Mouse (Mus musculus) hindbrain, embryonic 13.5 days (tissue): ENCODE results near the gene Zdhhc20. TPM values are rescaled to one million over a fixed set of nuclear protein-coding genes. Genes with fewer than 3 reads are reported as not detected.

Source experiments
- ATAC-seq: fragments of 200-750 bp; cut with Nextera tagmentation; 2 replicates; pipeline ENCODE4 v1.8.0; 2017; ENCODE audit warnings: moderate TSS enrichment; ENCODE audit not compliant: low FRiP score
- H3K27ac ChIP-seq: fragments of 300-500 bp; sonication (generic); 2 replicates; pipeline ENCODE4 v1.5.1; 2015; ENCODE audit warnings: inconsistent platforms, mild to moderate bottlenecking, moderate library complexity
- H3K27me3 ChIP-seq: fragments of 300-500 bp; sonication (generic); 2 replicates; pipeline ENCODE4 v1.6.1; 2015; ENCODE audit warnings: mild to moderate bottlenecking, inconsistent platforms
- H3K36me3 ChIP-seq: fragments of 300-500 bp; sonication (generic); 2 replicates; pipeline ENCODE4 v1.6.1; 2015; ENCODE audit warnings: mild to moderate bottlenecking, inconsistent platforms
- H3K4me1 ChIP-seq: fragments of 300-500 bp; sonication (generic); replicated peaks from 2 replicates; pipeline ENCODE4 v1.6.1; 2015; ENCODE audit warnings: inconsistent platforms
- H3K4me2 ChIP-seq: fragments of 300-500 bp; sonication (generic); 2 replicates; pipeline ENCODE4 v1.6.1; 2015; ENCODE audit warnings: inconsistent platforms, mild to moderate bottlenecking, moderate library complexity
- H3K4me3 ChIP-seq: fragments of 300-500 bp; sonication (generic); 2 replicates; pipeline ENCODE4 v1.5.1; 2015; ENCODE audit warnings: mild to moderate bottlenecking, inconsistent platforms
- H3K9ac ChIP-seq: fragments of 300-500 bp; sonication (generic); 2 replicates; pipeline ENCODE4 v1.6.1; 2015; ENCODE audit warnings: mild to moderate bottlenecking, inconsistent platforms
- H3K9me3 ChIP-seq: fragments of 300-500 bp; sonication (generic); 2 replicates; pipeline ENCODE4 v1.6.1; 2016; ENCODE audit warnings: inconsistent platforms
- WGBS: fragments of 180-500 bp; shearing (Covaris S2); methylation state at CpG from one replicate; pipeline ENCODE4 v1.1.7; 2015; 5-methylcytosine and 5-hydroxymethylcytosine counted together
- microRNA-seq: library from miRNA; unstranded; fragments of <30 nt; microRNA quantifications from one replicate; pipeline ENCODE4, GENCODE M21; 2016
- polyA plus RNA-seq: library from polyadenylated mRNA; unstranded; fragments of >200 nt; fragmentation: Nextera tagmentation; extraction: Ambion mirVana; gene quantifications from 2 replicates; pipeline ENCODE4 v1.2.1, GENCODE M21; 2015

Zdhhc20 gene
- polyA plus RNA-seq, 1 experiment from 2014 or later: 46.6 TPM

- Histone ChIP-seq H3K4me1 (peaks cover 25% of the 10 kb centered on the region), H3K9me3 (no peaks in the 10 kb centered on the region), H3K9ac (peak within 1 kb of the TSS; percentile 91), H3K27me3 (0 out of 2 replicates have a peak, but pooled peaks cover 5% of the 10 kb centered on the region), H3K36me3 (peaks cover 16% of the 10 kb centered on the region), H3K4me2 (peak within 1 kb of the TSS; percentile 83), H3K27ac (peak within 1 kb of the TSS; percentile 87), H3K4me3 (peak within 1 kb of the TSS; percentile 72)
- ATAC-seq: peak; percentile 97
- WGBS: under 1% methylated on average over 95 of the region's 99 CpGs
Measured at GRCm38 (mm10) chr14:57797991-57798931, 91.8 kb downstream of the Zdhhc20 start, which contains the start of gene Sap18. Gene Sap18, plus strand, starts transcription at chr14:57798180.

- peak; percentile 76 for ATAC-seq
- WGBS: 15% methylated on average over 7 of the region's 7 CpGs
Measured at GRCm38 (mm10) chr14:57797551-57797950, 92.5 kb downstream of the Zdhhc20 start.

DNA sequence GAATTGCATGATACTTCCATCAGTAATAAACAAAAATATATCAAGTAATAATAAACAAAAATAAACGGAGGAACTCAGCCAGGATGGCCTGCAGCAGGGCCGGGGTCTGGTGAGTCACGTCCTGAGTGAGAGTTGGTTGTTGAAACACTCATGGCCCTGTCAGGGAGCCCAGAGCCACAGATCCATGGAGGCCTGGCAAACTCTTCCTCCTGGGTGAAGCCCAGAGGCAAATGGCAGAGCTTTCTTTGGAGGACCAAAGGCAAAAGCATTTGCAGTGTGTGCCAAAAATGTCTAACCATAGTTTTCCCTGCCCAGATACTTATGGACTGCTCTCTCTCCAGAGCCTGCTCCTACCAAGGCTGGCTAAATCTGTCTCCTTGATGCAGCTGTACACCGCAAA lies 98.9 kb downstream of the Zdhhc20 start:
- no peaks in the 10 kb centered on the region for H3K4me1 ChIP-seq
- no peak for ATAC-seq
- no peaks in the 10 kb centered on the region for H3K9me3 ChIP-seq
- H3K27me3 ChIP-seq: no peaks in the 10 kb centered on the region
- no peak overlapping the region for H3K9ac ChIP-seq
- H3K27ac ChIP-seq: no peak overlapping the region
- no peaks in the 10 kb centered on the region for H3K36me3 ChIP-seq
- H3K4me3 ChIP-seq: no peak overlapping the region
- 87% methylated on average over 4 of the region's 4 CpGs for WGBS
- H3K4me2 ChIP-seq: no peak overlapping the region

More at GRCm38 (mm10) chr14:57797551-57797950, 92.5 kb downstream of the Zdhhc20 start:
- peaks cover 25% of the 10 kb centered on the region for H3K4me1 ChIP-seq
- H3K27me3 ChIP-seq: 0 out of 2 replicates have a peak, but pooled peaks cover 5% of the 10 kb centered on the region
- peak overlapping the region; percentile 72 for H3K4me3 ChIP-seq
- peaks cover 9% of the 10 kb centered on the region for H3K36me3 ChIP-seq
- H3K27ac ChIP-seq: peak overlapping the region; percentile 80
- H3K9ac ChIP-seq: peak overlapping the region; percentile 68
- H3K9me3 ChIP-seq: no peaks in the 10 kb centered on the region
- H3K4me2 ChIP-seq: peak overlapping the region; percentile 62

DNA sequence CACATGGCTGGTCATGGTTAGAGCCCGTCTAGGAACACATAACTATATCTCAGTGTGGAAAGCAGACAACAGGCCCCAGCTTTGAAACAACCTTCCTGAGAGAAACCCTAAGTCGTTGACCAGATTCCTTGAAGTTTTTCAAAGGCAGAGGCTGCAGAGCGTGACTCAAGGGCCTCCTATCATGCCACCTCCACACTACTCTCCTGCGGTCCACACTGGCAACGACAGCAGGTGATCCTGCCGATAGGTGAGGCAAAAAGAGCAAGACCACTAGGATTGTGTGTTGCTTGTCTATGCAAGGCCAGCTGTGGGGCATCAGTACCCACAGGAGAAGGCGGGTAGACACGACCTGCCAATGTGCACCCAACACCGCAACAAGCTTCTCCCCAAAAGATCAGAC lies 100.3 kb downstream of the Zdhhc20 start:
- no peak overlapping the region for H3K4me3 ChIP-seq
- H3K27ac ChIP-seq: no peak overlapping the region
- 94% methylated on average over 9 of the region's 9 CpGs for WGBS
- H3K9ac ChIP-seq: no peak overlapping the region
- no peak overlapping the region for H3K4me2 ChIP-seq
- no peaks in the 10 kb centered on the region for H3K4me1 ChIP-seq
- no peak for ATAC-seq
- no peaks in the 10 kb centered on the region for H3K36me3 ChIP-seq
- no peaks in the 10 kb centered on the region for H3K27me3 ChIP-seq
- H3K9me3 ChIP-seq: no peaks in the 10 kb centered on the region

DNA sequence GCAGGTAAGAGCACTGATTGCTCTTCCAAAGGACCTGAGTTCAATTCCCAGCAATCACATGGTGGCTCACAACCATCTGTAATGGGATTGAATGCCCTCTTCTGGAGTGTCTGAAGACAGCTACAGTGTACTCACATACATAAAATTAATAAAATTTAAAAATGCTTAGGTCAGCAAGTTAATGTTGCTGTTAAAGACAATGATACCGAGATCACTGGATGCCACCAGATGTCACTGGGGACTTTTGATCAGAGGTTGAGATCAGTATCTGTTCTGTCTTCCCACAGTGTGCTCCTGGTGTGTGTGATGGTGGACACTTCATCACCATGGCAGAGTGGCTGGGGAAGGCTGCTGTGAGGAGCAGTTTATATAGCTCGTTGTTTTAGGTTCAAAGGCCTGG lies 100.8 kb downstream of the Zdhhc20 start:
- H3K27ac ChIP-seq: no peak overlapping the region
- no peaks in the 10 kb centered on the region for H3K36me3 ChIP-seq
- H3K4me3 ChIP-seq: no peak overlapping the region
- H3K9me3 ChIP-seq: no peaks in the 10 kb centered on the region
- H3K27me3 ChIP-seq: no peaks in the 10 kb centered on the region
- H3K9ac ChIP-seq: no peak overlapping the region
- WGBS: 82% methylated on average over 2 of the region's 2 CpGs
- no peak for ATAC-seq
- H3K4me1 ChIP-seq: no peaks in the 10 kb centered on the region
- no peak overlapping the region for H3K4me2 ChIP-seq

- 69% methylated on average over 4 of the region's 4 CpGs for WGBS
- H3K4me3 ChIP-seq: no peak overlapping the region
- no peaks in the 10 kb centered on the region for H3K36me3 ChIP-seq
- H3K27ac ChIP-seq: no peak overlapping the region
- no peaks in the 10 kb centered on the region for H3K27me3 ChIP-seq
- H3K9ac ChIP-seq: no peak overlapping the region
- no peaks in the 10 kb centered on the region for H3K4me1 ChIP-seq
- H3K9me3 ChIP-seq: no peaks in the 10 kb centered on the region
- ATAC-seq: no peak
- no peak overlapping the region for H3K4me2 ChIP-seq
Measured at GRCm38 (mm10) chr14:57787406-57787805, 102.7 kb downstream of the Zdhhc20 start.

Small RNAs within 50 kb of the gene (microRNA-seq; reads per million reads assigned to microRNA genes)
- gene Mir3077: not detected

Other genes starting within 250 kb of the Zdhhc20 start
- 11.6 and 14.9 TPM in 2 replicates for gene Xpo4, start 224.8 kb downstream of the Zdhhc20 start, polyA plus RNA-seq
- not detected in 2 replicates for gene Gm49361, start 144.2 kb downstream of the Zdhhc20 start, polyA plus RNA-seq
- 9.6 and 10.5 TPM in 2 replicates for gene Lats2, start 131.9 kb downstream of the Zdhhc20 start, polyA plus RNA-seq
- 22.0 and 30.5 TPM in 2 replicates for gene Sap18, start 92.1 kb downstream of the Zdhhc20 start, polyA plus RNA-seq
- gene Ska3, start 64.1 kb downstream of the Zdhhc20 start, polyA plus RNA-seq: 9.8 and 10.2 TPM in 2 replicates
- gene Mrpl57, start 64.0 kb downstream of the Zdhhc20 start, polyA plus RNA-seq: 153 and 155 TPM in 2 replicates
- gene Micu2, start 109.0 kb upstream of the Zdhhc20 start, polyA plus RNA-seq: 68.1 and 69.2 TPM in 2 replicates
- gene Fgf9, start 180.3 kb upstream of the Zdhhc20 start, polyA plus RNA-seq: 15.6 and 16.4 TPM in 2 replicates